Mouse (Mus musculus): ENCODE results near the gene Pklr.

DNA sequence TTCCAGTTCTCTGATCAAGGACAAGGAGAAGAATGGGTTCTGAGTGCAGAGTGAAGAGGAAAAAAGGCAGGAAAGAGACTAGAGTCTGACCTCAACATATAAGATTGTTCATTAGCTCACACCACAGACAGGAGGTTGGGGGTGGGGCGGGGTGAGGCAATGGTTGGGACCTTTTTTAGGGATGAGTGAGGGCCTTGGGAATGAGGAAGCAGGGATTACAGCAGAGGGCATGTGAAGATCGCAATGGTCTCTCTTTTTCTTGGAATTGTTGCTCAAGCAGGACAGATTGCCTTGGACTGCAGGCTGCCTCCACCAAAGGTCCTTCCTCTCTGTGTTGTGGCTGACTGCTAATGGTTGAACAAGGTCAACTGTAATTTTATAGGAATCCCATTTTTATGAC is 12.6 kb upstream of the Pklr start:
- no peak for TF ChIP-seq CTCF (IDR thresholded peaks at IDR 0.05; ENCODE audit: borderline replicate concordance, control insufficient read depth, extremely low read depth, insufficient read depth, low read length, poor library complexity)
- no peak for TF ChIP-seq POLR2A (IDR thresholded peaks at IDR 0.05; ENCODE audit: control insufficient read depth, extremely low read depth, insufficient read depth, low read length, poor library complexity)

Measured in thymus, adult 2 months (tissue).